Mouse (Mus musculus): Measurements from ENCODE around the gene Kdm5c. TPM values are rescaled to one million over a fixed set of nuclear protein-coding genes. Genes with fewer than 3 reads are reported as not detected.

The Kdm5c gene
- 38.2 and 41.0 TPM in 2 replicates for polyA plus RNA-seq (2015; fragmentation: Nextera tagmentation; extraction: Ambion mirVana)

DNA sequence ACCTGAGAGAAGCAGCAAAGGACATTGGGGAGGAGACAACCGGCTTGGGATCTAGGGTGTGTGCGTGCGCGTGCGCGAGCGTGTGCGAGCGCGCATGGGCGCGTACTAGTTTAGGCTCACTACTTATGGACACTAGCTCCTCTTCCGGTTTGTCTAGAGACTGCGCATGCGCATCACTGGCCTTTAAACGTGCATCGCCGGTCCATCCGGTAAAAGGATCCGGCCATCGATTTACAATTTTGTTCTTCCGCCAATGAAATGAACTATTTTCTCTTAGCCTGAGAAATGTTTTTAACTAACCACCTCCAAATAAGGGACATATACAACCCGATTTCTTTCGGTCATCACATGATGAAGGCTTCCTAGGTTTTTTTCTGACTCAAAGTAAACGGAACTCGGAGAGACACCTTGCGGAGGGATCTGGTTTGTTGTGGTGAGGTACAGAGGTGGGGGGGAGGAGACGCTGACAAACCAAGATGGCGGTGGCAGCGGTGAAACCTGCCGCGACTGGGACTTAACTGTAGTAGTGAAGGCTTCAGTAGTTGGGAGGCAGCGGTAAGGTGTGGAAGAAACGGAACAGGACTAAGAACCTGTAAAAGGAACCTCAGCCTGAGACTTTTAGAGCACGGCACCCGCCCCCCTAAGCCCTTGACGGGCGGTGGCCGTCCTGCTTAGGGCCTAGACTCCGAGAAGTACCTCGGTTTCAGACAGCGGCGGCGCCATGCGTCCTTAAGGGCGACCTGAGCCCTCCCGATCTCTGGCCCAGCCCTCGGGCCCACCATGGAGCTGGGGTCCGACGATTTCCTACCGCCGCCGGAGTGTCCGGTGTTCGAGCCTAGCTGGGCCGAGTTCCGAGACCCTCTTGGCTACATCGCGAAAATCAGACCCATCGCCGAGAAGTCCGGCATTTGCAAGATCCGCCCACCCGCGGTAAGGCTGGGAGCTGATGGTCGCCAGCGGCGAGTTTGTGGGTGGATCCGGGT is at the start of gene Kdm5c:
Gene Kdm5c, plus strand, starts transcription at position 240 of the 983 bp plus-strand sequence.
- Histone ChIP-seq H3K9me3 (no peaks in the 10 kb centered on the region), H3K27me3 (no peaks in the 10 kb centered on the region)

GRCm38 (mm10) chrX:152187151-152187550 is 45.7 kb upstream of the Kdm5c start:
- Histone ChIP-seq H3K4me1 (no peaks in the 10 kb centered on the region), H3K4me2 (no peak overlapping the region), H3K9me3 (no peaks in the 10 kb centered on the region), H3K27ac (no peak overlapping the region), H3K36me3 (no peaks in the 10 kb centered on the region), H3K9ac (no peak overlapping the region), H3K4me3 (no peak overlapping the region), H3K27me3 (peaks cover 24% of the 10 kb centered on the region)
- no peak for ATAC-seq (ENCODE audit: insufficient number of reproducible peaks, low FRiP score, low TSS enrichment, low read depth)

More for the DNA sequence above, at the start of gene Kdm5c:
- H3K4me2 ChIP-seq: peak within 1 kb of the TSS; percentile 55
- 2% methylated on average over 69 of the region's 69 CpGs for WGBS
- H3K9ac ChIP-seq: peak within 1 kb of the TSS; percentile 97
- H3K27ac ChIP-seq: peak within 1 kb of the TSS; percentile 80
- H3K4me1 ChIP-seq: peaks cover 12% of the 10 kb centered on the region
- peaks cover 14% of the 10 kb centered on the region for H3K36me3 ChIP-seq
- peak; percentile 97 for ATAC-seq (ENCODE audit: insufficient number of reproducible peaks, low FRiP score, low TSS enrichment, low read depth)
- H3K4me3 ChIP-seq: peak within 1 kb of the TSS; percentile 82

- Histone ChIP-seq H3K9ac (no peak overlapping the region), H3K36me3 (no peaks in the 10 kb centered on the region), H3K27ac (no peak overlapping the region), H3K27me3 (peaks cover 43% of the 10 kb centered on the region), H3K9me3 (no peaks in the 10 kb centered on the region), H3K4me2 (no peak overlapping the region), H3K4me3 (no peak overlapping the region), H3K4me1 (no peaks in the 10 kb centered on the region)
- WGBS: 80% methylated on average over 1 of the region's 1 CpGs
- ATAC-seq (ENCODE audit: insufficient number of reproducible peaks, low FRiP score, low TSS enrichment, low read depth): no peak
These were observed 41.6 kb upstream of the Kdm5c start for GRCm38 (mm10) chrX:152191266-152191665.

GRCm38 (mm10) chrX:152197814-152198648 is 34.8 kb upstream of the Kdm5c start:
- Histone ChIP-seq H3K9ac (no peak overlapping the region), H3K27me3 (peaks cover 48% of the 10 kb centered on the region), H3K4me1 (no peaks in the 10 kb centered on the region), H3K4me3 (no peak overlapping the region), H3K9me3 (no peaks in the 10 kb centered on the region), H3K4me2 (no peak overlapping the region), H3K36me3 (no peaks in the 10 kb centered on the region), H3K27ac (no peak overlapping the region)
- ATAC-seq (ENCODE audit: insufficient number of reproducible peaks, low FRiP score, low TSS enrichment, low read depth): no peak
- 84% methylated on average over 1 of the region's 1 CpGs for WGBS

GRCm38 (mm10) chrX:152201737-152202421 is 30.9 kb upstream of the Kdm5c start:
- H3K9me3 ChIP-seq: no peaks in the 10 kb centered on the region
- H3K36me3 ChIP-seq: no peaks in the 10 kb centered on the region
- no peak overlapping the region for H3K27ac ChIP-seq
- no peaks in the 10 kb centered on the region for H3K4me1 ChIP-seq
- H3K4me3 ChIP-seq: no peak overlapping the region
- H3K27me3 ChIP-seq: peaks cover 50% of the 10 kb centered on the region
- H3K4me2 ChIP-seq: no peak overlapping the region
- WGBS: 30% methylated on average over 4 of the region's 4 CpGs
- H3K9ac ChIP-seq: no peak overlapping the region
- ATAC-seq (ENCODE audit: insufficient number of reproducible peaks, low FRiP score, low TSS enrichment, low read depth): no peak

DNA sequence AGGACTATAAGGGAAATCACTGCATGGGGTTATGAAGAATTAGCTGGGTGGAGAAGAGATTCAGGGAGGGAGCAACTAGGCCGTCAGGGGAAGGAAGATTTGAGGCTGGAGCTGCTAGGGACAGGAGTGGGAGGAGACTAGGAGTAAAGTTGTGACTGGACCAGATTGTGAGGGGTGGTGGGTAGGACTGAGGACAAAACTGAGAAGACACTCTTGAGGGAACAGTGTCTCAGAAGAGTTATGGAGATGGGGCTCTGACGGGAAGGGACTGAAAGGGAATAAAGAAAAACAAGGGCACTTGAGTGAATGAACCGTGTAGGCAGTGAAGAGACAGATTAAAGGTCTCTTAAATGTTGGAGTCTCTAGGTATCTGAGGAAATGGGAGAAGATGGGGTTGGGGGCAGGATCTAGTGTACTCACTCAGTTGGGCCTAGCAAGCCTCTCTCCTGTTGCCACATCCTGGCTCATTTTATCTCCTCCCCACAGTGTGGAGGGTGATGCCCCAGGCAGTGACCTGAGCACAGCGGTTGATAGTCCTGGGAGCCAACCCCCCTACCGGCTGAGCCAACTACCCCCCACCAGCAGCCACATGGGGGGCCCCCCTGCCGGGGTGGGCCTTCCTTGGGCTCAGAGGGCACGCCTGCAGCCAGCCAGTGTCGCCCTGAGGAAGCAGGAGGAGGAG is 30.3 kb upstream of the Kdm5c start:
- H3K9ac ChIP-seq: no peak overlapping the region
- ATAC-seq (ENCODE audit: insufficient number of reproducible peaks, low FRiP score, low TSS enrichment, low read depth): no peak
- H3K4me2 ChIP-seq: no peak overlapping the region
- WGBS: 45% methylated on average over 8 of the region's 8 CpGs
- H3K9me3 ChIP-seq: no peaks in the 10 kb centered on the region
- peaks cover 53% of the 10 kb centered on the region for H3K27me3 ChIP-seq
- no peak overlapping the region for H3K4me3 ChIP-seq
- no peaks in the 10 kb centered on the region for H3K4me1 ChIP-seq
- no peaks in the 10 kb centered on the region for H3K36me3 ChIP-seq
- H3K27ac ChIP-seq: no peak overlapping the region

DNA sequence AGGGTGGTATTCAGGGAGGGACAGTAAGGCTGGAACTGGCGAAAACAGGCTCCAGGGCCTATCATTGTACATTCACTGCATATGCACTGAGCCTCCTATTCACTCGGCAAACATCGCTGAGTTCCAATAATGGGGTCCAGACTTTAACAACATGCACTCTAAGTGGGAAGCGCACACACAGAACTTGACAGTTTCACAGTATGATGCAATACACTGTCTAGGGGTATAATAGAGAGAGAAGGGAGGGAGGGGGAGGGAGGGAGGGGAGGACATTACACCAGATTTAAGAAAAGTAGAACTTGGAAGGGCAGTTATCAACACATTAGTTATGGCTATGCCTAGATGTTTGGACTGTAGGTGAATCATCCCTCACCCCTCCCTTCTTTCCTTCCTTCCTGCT is 29.6 kb upstream of the Kdm5c start:
- no peaks in the 10 kb centered on the region for H3K36me3 ChIP-seq
- H3K4me2 ChIP-seq: no peak overlapping the region
- no peak overlapping the region for H3K27ac ChIP-seq
- no peaks in the 10 kb centered on the region for H3K4me1 ChIP-seq
- 71% methylated on average over 4 of the region's 4 CpGs for WGBS
- H3K9me3 ChIP-seq: no peaks in the 10 kb centered on the region
- no peak for ATAC-seq (ENCODE audit: insufficient number of reproducible peaks, low FRiP score, low TSS enrichment, low read depth)
- H3K9ac ChIP-seq: no peak overlapping the region
- peaks cover 48% of the 10 kb centered on the region for H3K27me3 ChIP-seq
- H3K4me3 ChIP-seq: no peak overlapping the region

DNA sequence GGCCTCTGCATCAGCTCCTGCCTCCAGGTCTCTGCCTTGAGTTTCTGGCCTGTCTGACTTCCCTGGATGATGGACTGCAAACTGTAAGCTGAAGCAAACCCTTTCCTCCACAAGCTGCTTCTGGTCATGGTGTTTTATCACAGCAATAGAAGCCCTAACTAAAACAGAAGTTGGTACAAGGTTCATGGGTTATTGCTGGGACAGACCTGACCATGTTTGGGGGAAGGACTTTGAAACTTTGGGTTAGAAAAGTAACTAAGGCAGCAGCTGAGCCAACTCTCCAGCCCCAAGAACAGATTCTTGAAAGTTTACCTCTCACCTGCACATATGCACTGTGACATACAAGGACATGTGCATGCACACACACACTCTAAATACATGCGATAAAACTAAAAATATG is 27.3 kb upstream of the Kdm5c start:
- no peaks in the 10 kb centered on the region for H3K9me3 ChIP-seq
- H3K9ac ChIP-seq: no peak overlapping the region
- no peak overlapping the region for H3K4me3 ChIP-seq
- no peak for ATAC-seq (ENCODE audit: insufficient number of reproducible peaks, low FRiP score, low TSS enrichment, low read depth)
- no peak overlapping the region for H3K4me2 ChIP-seq
- peaks cover 51% of the 10 kb centered on the region for H3K27me3 ChIP-seq
- H3K27ac ChIP-seq: no peak overlapping the region
- no peaks in the 10 kb centered on the region for H3K4me1 ChIP-seq
- 94% methylated on average over 1 of the region's 1 CpGs for WGBS
- H3K36me3 ChIP-seq: 0 out of 2 replicates have a peak, but pooled peaks cover 5% of the 10 kb centered on the region

GRCm38 (mm10) chrX:152214703-152215102 is 18.1 kb upstream of the Kdm5c start:
- Histone ChIP-seq H3K9ac (no peak overlapping the region), H3K9me3 (no peaks in the 10 kb centered on the region), H3K27me3 (peaks cover 27% of the 10 kb centered on the region; the same call in 1 of the 2 replicates), H3K4me1 (no peaks in the 10 kb centered on the region), H3K27ac (no peak overlapping the region), H3K4me2 (no peak overlapping the region), H3K36me3 (no peaks in the 10 kb centered on the region), H3K4me3 (no peak overlapping the region)
- ATAC-seq (ENCODE audit: insufficient number of reproducible peaks, low FRiP score, low TSS enrichment, low read depth): no peak
- WGBS: 85% methylated on average over 1 of the region's 1 CpGs

DNA sequence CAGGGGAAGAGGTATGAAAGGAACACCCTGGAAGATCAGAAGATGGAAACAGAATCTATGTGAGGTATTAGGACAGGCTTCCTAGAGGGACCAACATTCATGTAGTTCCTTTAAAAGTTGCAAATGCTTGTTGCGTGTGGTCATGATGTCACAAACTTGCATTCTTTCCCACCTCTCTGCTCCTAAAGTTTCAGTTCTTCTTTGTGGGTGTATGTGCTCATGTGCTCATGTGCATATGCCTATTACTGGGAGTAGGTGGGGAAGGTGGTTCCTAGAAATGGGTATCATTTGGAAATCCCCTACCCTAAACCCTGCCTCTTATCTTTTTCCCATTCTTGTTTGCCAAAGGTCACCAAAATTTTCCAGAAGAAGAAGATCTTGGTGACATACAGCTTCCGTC is 14.3 kb upstream of the Kdm5c start:
- Histone ChIP-seq H3K27me3 (peaks cover 40% of the 10 kb centered on the region; the same call in 1 of the 2 replicates), H3K36me3 (no peaks in the 10 kb centered on the region), H3K4me2 (no peak overlapping the region), H3K4me1 (no peaks in the 10 kb centered on the region), H3K9ac (no peak overlapping the region), H3K27ac (no peak overlapping the region), H3K4me3 (no peak overlapping the region), H3K9me3 (no peaks in the 10 kb centered on the region)
- WGBS: 100% methylated on average over 2 of the region's 2 CpGs
- no peak for ATAC-seq (ENCODE audit: insufficient number of reproducible peaks, low FRiP score, low TSS enrichment, low read depth)

GRCm38 (mm10) chrX:152221721-152222120 is 11.1 kb upstream of the Kdm5c start:
- no peak for ATAC-seq (ENCODE audit: insufficient number of reproducible peaks, low FRiP score, low TSS enrichment, low read depth)

More at GRCm38 (mm10) chrX:152221721-152222120, 11.1 kb upstream of the Kdm5c start:
- Histone ChIP-seq H3K36me3 (no peaks in the 10 kb centered on the region), H3K9ac (no peak overlapping the region), H3K27ac (no peak overlapping the region), H3K4me1 (no peaks in the 10 kb centered on the region), H3K9me3 (no peaks in the 10 kb centered on the region), H3K27me3 (peaks cover 52% of the 10 kb centered on the region; the same call in 1 of the 2 replicates), H3K4me3 (no peak overlapping the region), H3K4me2 (no peak overlapping the region)
- WGBS: 68% methylated on average over 4 of the region's 4 CpGs
